In genomic region chr19:23892633-23893032, GRCm38 (mm10) we compare ENCODE assay signal across 8 mouse cellular contexts.
DNase-seq lines count a peak whose midpoint lies in the region; ATAC-seq and TF ChIP-seq lines count a peak whose summit lies in the region.

No protein-coding gene starts in this region.

- H3K9ac ChIP-seq in heart, embryonic 11.5 days (ENCODE audit: low read depth, low read length), result peak overlapping the region; percentile 54
- peak overlapping the region; percentile 13; the same call in 1 of the 2 replicates for H3K9ac ChIP-seq in ES-Bruce4 (ENCODE audit: low read depth, poor library complexity, severe bottlenecking)
- H3K9ac ChIP-seq in forebrain, postnatal 0 days, result peak overlapping the region; percentile 46
- H3K9ac ChIP-seq in midbrain, embryonic 12.5 days (replicated peaks), result 0 out of 2 replicates have a peak overlapping the region, but pooled peaks have one; percentile 20

- no peak for TF ChIP-seq POLR2A in ES-Bruce4 (IDR thresholded peaks at IDR 0.05; ENCODE audit: insufficient read depth, low read length)

- WGBS in heart, embryonic 11.5 days (ENCODE audit: insufficient replicate concordance), result 23% methylated on average over 37 of the region's 37 CpGs
- 29% methylated on average over 37 of the region's 37 CpGs for WGBS in forebrain, postnatal 0 days
- WGBS in midbrain, embryonic 12.5 days, result 27% methylated on average over 35 of the region's 37 CpGs

- TF ChIP-seq EP300 in ES-Bruce4 (IDR thresholded peaks at IDR 0.05; ENCODE audit: insufficient read depth, low read depth, low read length), result no peak

- peak overlapping the region; percentile 46 for H3K4me3 ChIP-seq in heart, embryonic 11.5 days (ENCODE audit: low read depth, low read length)
- peak overlapping the region; percentile 46 for H3K4me3 ChIP-seq in ES-Bruce4 (ENCODE audit: low read depth, low read length)
- H3K4me3 ChIP-seq in forebrain, postnatal 0 days (ENCODE audit: low read depth, low read length), result peak overlapping the region; percentile 35
- H3K4me3 ChIP-seq in midbrain, embryonic 12.5 days, result peak overlapping the region; percentile 41

- ATAC-seq in heart, embryonic 11.5 days (replicated peaks; ENCODE audit: insufficient number of reproducible peaks, low FRiP score, low TSS enrichment), result no peak
- ATAC-seq in forebrain, postnatal 0 days, result 0 out of 2 replicates have a peak, but pooled peaks have one; percentile 14
- ATAC-seq in midbrain, embryonic 12.5 days (ENCODE audit: low FRiP score, low read depth), result 0 out of 2 replicates have a peak, but pooled peaks have one; percentile 3

- no peak overlapping the region for H3K27ac ChIP-seq in heart, embryonic 11.5 days (ENCODE audit: low read depth, low read length)
- H3K27ac ChIP-seq in ES-Bruce4 (ENCODE audit: insufficient read depth, low read length), result no peak overlapping the region
- H3K27ac ChIP-seq in forebrain, postnatal 0 days (ENCODE audit: low read depth, low read length), result no peak overlapping the region
- no peak overlapping the region for H3K27ac ChIP-seq in midbrain, embryonic 12.5 days (replicated peaks)

- H3K4me1 ChIP-seq in heart, embryonic 11.5 days (ENCODE audit: control insufficient read depth, insufficient read depth, low read length), result peaks cover 5% of the 10 kb centered on the region; the same call in 1 of the 2 replicates
- no peaks in the 10 kb centered on the region for H3K4me1 ChIP-seq in ES-Bruce4 (ENCODE audit: control insufficient read depth, insufficient read depth, low read length)
- no peaks in the 10 kb centered on the region for H3K4me1 ChIP-seq in forebrain, postnatal 0 days (ENCODE audit: insufficient read depth)
- H3K4me1 ChIP-seq in midbrain, embryonic 12.5 days, result no peaks in the 10 kb centered on the region

- peaks cover 26% of the 10 kb centered on the region for H3K27me3 ChIP-seq in heart, embryonic 11.5 days (ENCODE audit: control insufficient read depth, insufficient read depth, low read length)
- peaks cover 15% of the 10 kb centered on the region; the same call in 1 of the 2 replicates for H3K27me3 ChIP-seq in ES-Bruce4 (ENCODE audit: control insufficient read depth, insufficient read depth, low read length, poor library complexity, severe bottlenecking)
- no peaks in the 10 kb centered on the region for H3K27me3 ChIP-seq in forebrain, postnatal 0 days (ENCODE audit: insufficient read depth, low read length)
- peaks cover 81% of the 10 kb centered on the region for H3K27me3 ChIP-seq in midbrain, embryonic 12.5 days

- no peak for DNase-seq in heart, adult 18-20 months
- no peak for DNase-seq in forebrain, postnatal 0 days
- no peak for DNase-seq in spleen, postnatal 36 days (ENCODE audit: low spot score in 2 of 2)
- DNase-seq in adrenal gland, postnatal 25 days, result no peak
- DNase-seq in yolk sac, embryonic 10.5 days (ENCODE audit: low spot score), result no peak

- no peaks in the 10 kb centered on the region for H3K36me3 ChIP-seq in heart, embryonic 11.5 days (ENCODE audit: control insufficient read depth, insufficient read depth, low read length)
- H3K36me3 ChIP-seq in ES-Bruce4 (ENCODE audit: control insufficient read depth, insufficient read depth, low read length, poor library complexity, severe bottlenecking), result no peaks in the 10 kb centered on the region
- H3K36me3 ChIP-seq in forebrain, postnatal 0 days (ENCODE audit: insufficient read depth), result no peaks in the 10 kb centered on the region; the same call in 1 of the 2 replicates
- no peaks in the 10 kb centered on the region for H3K36me3 ChIP-seq in midbrain, embryonic 12.5 days

- H3K4me2 ChIP-seq in heart, embryonic 11.5 days, result peak overlapping the region; percentile 66
- H3K4me2 ChIP-seq in forebrain, postnatal 0 days (ENCODE audit: low read depth), result peak overlapping the region; percentile 46
- peak overlapping the region; percentile 53 for H3K4me2 ChIP-seq in midbrain, embryonic 12.5 days (replicated peaks)

- no peaks in the 10 kb centered on the region for H3K9me3 ChIP-seq in heart, embryonic 11.5 days (replicated peaks; ENCODE audit: control insufficient read depth, low read length)
- H3K9me3 ChIP-seq in ES-Bruce4 (replicated peaks; ENCODE audit: control insufficient read depth, insufficient read depth, low read length, poor library complexity, severe bottlenecking), result no peaks in the 10 kb centered on the region
- H3K9me3 ChIP-seq in forebrain, postnatal 0 days (ENCODE audit: low read length), result no peaks in the 10 kb centered on the region
- no peaks in the 10 kb centered on the region for H3K9me3 ChIP-seq in midbrain, embryonic 12.5 days

- TF ChIP-seq CTCF in ES-Bruce4 (IDR thresholded peaks at IDR 0.05; ENCODE audit: low read depth, low read length), result no peak
- TF ChIP-seq CTCF in forebrain, postnatal 0 days (IDR thresholded peaks at IDR 0.05; ENCODE audit: low read depth), result no peak
